17 mouse cellular contexts compared by ENCODE assay signal in genomic region chr17:26838191-26838910, GRCm38 (mm10). TPM values are rescaled to one million over a fixed set of nuclear protein-coding genes. Genes with fewer than 3 reads are reported as not detected.
DNase-seq lines count a peak whose midpoint lies in the region; ATAC-seq and TF ChIP-seq lines count a peak whose summit lies in the region.
"Had no signal": no experiment of that assay in that cellular context is flagged by ENCODE, and none has a peak within 500 bp of the region (broad histone marks: within the 10 kb centered on the region; RNA-seq: fewer than 3 reads in every experiment).

No protein-coding gene starts in this region.

- H3K27ac ChIP-seq in heart, adult 2 months = peak overlapping the region; percentile 81
- H3K27ac ChIP-seq in lung, postnatal 0 days (ENCODE audit: low read length) = no peak overlapping the region
- peak overlapping the region; percentile 69 to 97 for H3K27ac ChIP-seq in heart, embryonic 14.5 days (replicated peaks in 1 of 2; ENCODE audit: control insufficient read depth in 1 of 2, insufficient read depth in 1 of 2, low read depth in 2 of 2, low read length in 2 of 2)
- H3K27ac ChIP-seq: forebrain, embryonic 10.5 days; liver, embryonic 14.5 days had no signal

- DNase-seq in heart, adult 2 months = peak; percentile 16 to 25
- no peak for DNase-seq in heart, postnatal 25 days (ENCODE audit: low spot score)
- no peak for DNase-seq in lung, postnatal 0 days (ENCODE audit: low spot score)
- DNase-seq in lung, postnatal 36 days = no peak
- peak; percentile 15 for DNase-seq in splenic B cell, adult 2 months (ENCODE audit: low read depth, low spot score)
- no peak for DNase-seq in kidney, postnatal 25 days
- DNase-seq in kidney, postnatal 10 days = no peak
- DNase-seq: gastrocnemius, postnatal 10 days; kidney, adult 8-10 months; layer of hippocampus, postnatal 36 days; right cerebral cortex, postnatal 25 days had no signal

- H3K9ac ChIP-seq in heart, adult 2 months (ENCODE audit: low read depth, low read length) = peak overlapping the region; percentile 78
- H3K9ac ChIP-seq in lung, postnatal 0 days (replicated peaks; ENCODE audit: low read depth) = no peak overlapping the region
- H3K9ac ChIP-seq in heart, embryonic 14.5 days (ENCODE audit: low read length) = peak overlapping the region; percentile 100
- H3K9ac ChIP-seq: liver, embryonic 14.5 days had no signal

- H3K9me3 ChIP-seq in lung, postnatal 0 days (ENCODE audit: low read length) = no peaks in the 10 kb centered on the region
- H3K9me3 ChIP-seq in heart, embryonic 14.5 days (ENCODE audit: control insufficient read depth, low read length) = no peaks in the 10 kb centered on the region; the same call in 1 of the 2 replicates
- H3K9me3 ChIP-seq: forebrain, embryonic 10.5 days had no signal

- H3K79me2 ChIP-seq in heart, adult 2 months (replicated peaks; ENCODE audit: control insufficient read depth, insufficient read depth, low read length) = 0 out of 2 replicates have a peak, but pooled peaks cover 3% of the 10 kb centered on the region

- H3K4me1 ChIP-seq in heart, adult 2 months (ENCODE audit: control insufficient read depth, insufficient read depth, low read length) = no peaks in the 10 kb centered on the region
- H3K4me1 ChIP-seq in lung, postnatal 0 days (ENCODE audit: insufficient read depth, low read depth, low read length) = no peaks in the 10 kb centered on the region; the same call in 1 of the 2 replicates
- H3K4me1 ChIP-seq in heart, embryonic 14.5 days (ENCODE audit: control insufficient read depth in 2 of 2, insufficient read depth in 2 of 2, low read length in 2 of 2) = peaks cover 3 to 12% of the 10 kb centered on the region in 2 experiments; a peak in 3 of 4 replicates

- intact Hi-C loops in heart, adult 2 months (cut with DNase I) = loop anchor here (5.0 kb wide), 1 partner anchor 41 kb away; no protein-coding TSS in a partner anchor
- intact Hi-C loops in heart, postnatal 25 days (cut with DNase I) = no loop called here

- TF ChIP-seq POLR2A in heart, adult 2 months (IDR thresholded peaks at IDR 0.05; ENCODE audit: insufficient read depth, low read depth, low read length) = no peak

- H3K36me3 ChIP-seq in heart, adult 2 months (ENCODE audit: control insufficient read depth, insufficient read depth, low read length) = no peaks in the 10 kb centered on the region
- H3K36me3 ChIP-seq in lung, postnatal 0 days (ENCODE audit: insufficient read depth, low read length) = no peaks in the 10 kb centered on the region
- H3K36me3 ChIP-seq in heart, embryonic 14.5 days (ENCODE audit: control insufficient read depth, insufficient read depth, low read length) = peaks cover 57% of the 10 kb centered on the region
- no peaks in the 10 kb centered on the region for H3K36me3 ChIP-seq in splenic B cell, adult 2 months (ENCODE audit: control insufficient read depth, insufficient read depth, low read length, poor library complexity, severe bottlenecking)
- H3K36me3 ChIP-seq: forebrain, embryonic 10.5 days had no signal

- H3K27me3 ChIP-seq in heart, adult 2 months (ENCODE audit: control insufficient read depth, insufficient read depth, low read length) = peaks cover 13% of the 10 kb centered on the region
- H3K27me3 ChIP-seq in lung, postnatal 0 days (replicated peaks; ENCODE audit: insufficient read depth, low read length) = peaks cover 88% of the 10 kb centered on the region
- H3K27me3 ChIP-seq in heart, embryonic 14.5 days (ENCODE audit: control insufficient read depth, insufficient read depth, low read length) = peaks cover 54% of the 10 kb centered on the region
- H3K27me3 ChIP-seq in splenic B cell, adult 2 months (ENCODE audit: control insufficient read depth, insufficient read depth, low read length, poor library complexity, severe bottlenecking) = no peaks in the 10 kb centered on the region

- TF ChIP-seq CTCF in heart, adult 2 months (IDR thresholded peaks at IDR 0.05) = no peak
- no peak for TF ChIP-seq CTCF in lung, postnatal 0 days (IDR thresholded peaks at IDR 0.05)

- WGBS in heart, adult 2 months = 11% methylated on average over 37 of the region's 37 CpGs
- whole genome bisulfite sequencing in lung, postnatal 0 days = 4% methylated on average over 36 of the region's 37 CpGs
- 6% methylated on average over 37 of the region's 37 CpGs for WGBS in heart, embryonic 14.5 days

- no peak overlapping the region for H3K4me2 ChIP-seq in lung, postnatal 0 days (replicated peaks; ENCODE audit: low read depth, low read length)
- peak overlapping the region; percentile 84 for H3K4me2 ChIP-seq in heart, embryonic 14.5 days (ENCODE audit: low read length)

- H3K4me3 ChIP-seq in heart, adult 2 months = peak overlapping the region; percentile 56
- H3K4me3 ChIP-seq in lung, postnatal 0 days (ENCODE audit: low read depth, low read length) = 0 out of 2 replicates have a peak overlapping the region, but pooled peaks have one; percentile 14
- H3K4me3 ChIP-seq in heart, embryonic 14.5 days (ENCODE audit: control insufficient read depth in 1 of 2, insufficient read depth in 1 of 2, low read depth in 1 of 2, low read length in 2 of 2) = peak overlapping the region; percentile 63 to 81

- TF ChIP-seq EP300 in heart, adult 2 months (IDR thresholded peaks at IDR 0.05; ENCODE audit: insufficient read depth, low read depth, low read length) = no peak
- TF ChIP-seq EP300 in lung, postnatal 0 days (IDR thresholded peaks at IDR 0.05) = no peak

- ATAC-seq in lung, postnatal 0 days = no peak
- no peak for ATAC-seq in heart, embryonic 14.5 days (ENCODE audit: insufficient number of reproducible peaks, insufficient read depth, low FRiP score, low read depth)

RNA-seq across cellular contexts. Expression of gene Nkx2-5, which starts 6.5 kb away (rescaled TPM):
- 10 to 100 TPM; 87.1 to 96.3 TPM for total RNA-seq in heart, adult 2 months (2021)
- polyA plus RNA-seq in heart, adult 2 months (2012; rRNA removed) = 72.6 and 104 TPM in 2 replicates
- 10 to 100 TPM; 79.5 to 91.8 TPM for total RNA-seq in heart, postnatal 25 days (2021)
- polyA plus RNA-seq in lung, postnatal 0 days (2015; fragmentation: Nextera tagmentation; extraction: Ambion mirVana) = 0.38 and 1.2 TPM in 2 replicates
- polyA plus RNA-seq in heart, embryonic 14.5 days (2014; fragmentation: Nextera tagmentation; extraction: Ambion mirVana) = 172 and 177 TPM in 2 replicates
- total RNA-seq: adrenal gland, adult 18-20 months; gastrocnemius, postnatal 10 days; layer of hippocampus, postnatal 36 days had no signal
- polyA plus RNA-seq: forebrain, embryonic 10.5 days; liver, embryonic 14.5 days; neural tube, embryonic 14.5 days; testis, adult 2 months had no signal

RNA-seq across cellular contexts. Expression of gene Bnip1, which starts 57.5 kb away (rescaled TPM):
- 10 to 100 TPM; 28.5 to 28.8 TPM for total RNA-seq in heart, adult 2 months (2021)
- polyA plus RNA-seq in heart, adult 2 months (2012; rRNA removed) = 23.7 and 28.8 TPM in 2 replicates
- 10 to 100 TPM; 26.3 to 28.3 TPM for total RNA-seq in heart, postnatal 25 days (2021)
- polyA plus RNA-seq in lung, postnatal 0 days (2015; fragmentation: Nextera tagmentation; extraction: Ambion mirVana) = 22.6 and 23.7 TPM in 2 replicates
- polyA plus RNA-seq in heart, embryonic 14.5 days (2014; fragmentation: Nextera tagmentation; extraction: Ambion mirVana) = 52.9 and 54.9 TPM in 2 replicates

Comparison
In these comparisons a context has a peak if more than half of its experiments do, and no peak if none do; other contexts are left out.
1. DNase-seq: peak in heart, adult 2 months (2 of 2) and splenic B cell, adult 2 months (single experiment); none in heart, postnatal 25 days (single experiment), lung, postnatal 0 days (single experiment), lung, postnatal 36 days (single experiment), kidney, postnatal 25 days (0 of 2) and kidney, postnatal 10 days (single experiment).
2. H3K4me3 ChIP-seq: peak in every context shown above with its lines; median percentile 72 in heart, embryonic 14.5 days; 56 in heart, adult 2 months; 14 in lung, postnatal 0 days.
3. RNA of gene Nkx2-5, which starts 6.5 kb away (polyA plus RNA-seq): 172 to 177 TPM in heart, embryonic 14.5 days and 72.6 to 104 TPM in heart, adult 2 months; 0.38 to 1.2 TPM in lung, postnatal 0 days; every median in the first group is over 10 times any median in the second.